Mouse (Mus musculus): Measurements from ENCODE around the gene Hecw2. TPM values are rescaled to one million over a fixed set of nuclear protein-coding genes. Genes with fewer than 3 reads are reported as not detected.

Hecw2 gene
- polyA plus RNA-seq, 1 experiment from 2014 or later, result 2.2 TPM

DNA sequence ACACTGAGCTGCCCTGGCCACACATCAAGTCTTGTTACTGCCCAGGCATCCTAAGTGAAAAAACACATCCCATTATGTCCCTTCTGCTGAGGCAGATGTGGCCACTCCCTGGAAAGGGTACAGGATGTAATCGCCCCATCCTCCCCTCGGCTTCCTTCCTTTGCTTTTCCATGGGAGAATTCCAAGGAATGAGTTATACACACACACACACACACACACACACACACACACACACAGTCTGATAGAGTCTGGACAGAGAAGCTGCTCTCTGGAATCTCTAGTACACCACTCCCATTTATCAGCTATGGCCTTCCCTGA lies 216.5 kb downstream of the Hecw2 start:
- TF ChIP-seq CTCF (IDR thresholded peaks at IDR 0.05), result no peak
- ChIA-PET CTCF (interaction anchor here (0.8 to 1.1 kb wide), 2 partner anchors 17 to 30 kb away, joined by 3 to 4 read pairs; no protein-coding TSS in a partner anchor), POLR2A (no interaction called here)
- ATAC-seq (no peak), DNase-seq (ENCODE audit: low read depth, low spot score) (no peak)
- H3K27me3 ChIP-seq, result no peaks in the 10 kb centered on the region
- in situ Hi-C loops (cut with MboI; ENCODE audit: low pct_unique_long_range_greater_than_20kb), result no loop called here

DNA sequence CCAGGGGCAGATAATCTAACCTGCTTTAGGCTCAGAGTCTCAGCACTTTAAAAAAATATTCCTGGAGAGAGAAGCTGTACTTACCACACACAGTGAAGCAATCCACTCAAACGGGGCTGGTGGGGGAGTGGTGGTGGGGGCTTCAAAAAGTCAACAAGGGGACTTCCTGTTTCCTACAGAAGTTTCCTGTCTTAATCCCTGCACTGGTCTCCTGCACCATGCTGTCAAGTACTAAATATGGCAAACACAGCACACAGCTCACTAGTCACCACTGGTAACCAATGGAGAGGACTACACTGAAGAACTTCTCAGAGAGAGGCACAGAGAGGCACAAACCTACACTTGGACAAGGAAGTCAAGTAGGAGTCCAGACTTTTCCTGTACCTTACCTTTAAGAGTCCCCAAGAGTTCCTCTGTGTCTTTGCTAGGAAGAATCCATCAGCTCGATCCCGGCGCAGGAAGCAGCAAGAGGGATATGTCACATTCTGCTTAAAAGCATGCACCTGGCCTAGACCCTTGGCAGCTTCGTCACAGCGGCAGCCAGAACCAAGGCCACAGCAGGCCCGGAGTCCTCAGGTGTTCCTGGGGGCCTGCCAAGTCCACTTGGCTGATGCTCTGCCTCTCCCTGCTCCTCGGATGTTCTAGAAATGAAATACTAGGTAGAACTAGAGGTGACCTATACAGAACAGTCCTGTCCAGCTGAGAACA lies 217.0 kb downstream of the Hecw2 start:
- in situ Hi-C loops (cut with MboI; ENCODE audit: low pct_unique_long_range_greater_than_20kb), result no loop called here
- ChIA-PET POLR2A (no interaction called here), CTCF (interaction anchor here (1.4 kb wide), 1 partner anchor 10 kb away, joined by 3 read pairs; no protein-coding TSS in a partner anchor)
- no peak for ATAC-seq
- no peak for TF ChIP-seq CTCF (IDR thresholded peaks at IDR 0.05)
- DNase-seq (ENCODE audit: low read depth, low spot score), result no peak
- H3K27me3 ChIP-seq, result no peaks in the 10 kb centered on the region

- TF ChIP-seq CTCF (IDR thresholded peaks at IDR 0.05), result no peak
- DNase-seq (ENCODE audit: low read depth, low spot score) (no peak), ATAC-seq (no peak)
- in situ Hi-C loops (cut with MboI; ENCODE audit: low pct_unique_long_range_greater_than_20kb), result no loop called here
- ChIA-PET CTCF (interaction anchor here (1.2 to 1.4 kb wide), 2 partner anchors 11 to 68 kb away, joined by 3 to 5 read pairs; no protein-coding TSS in a partner anchor), POLR2A (no interaction called here)
- no peaks in the 10 kb centered on the region for H3K27me3 ChIP-seq
These were observed 218.2 kb downstream of the Hecw2 start for GRCm38 (mm10) chr1:53976721-53977120.

DNA sequence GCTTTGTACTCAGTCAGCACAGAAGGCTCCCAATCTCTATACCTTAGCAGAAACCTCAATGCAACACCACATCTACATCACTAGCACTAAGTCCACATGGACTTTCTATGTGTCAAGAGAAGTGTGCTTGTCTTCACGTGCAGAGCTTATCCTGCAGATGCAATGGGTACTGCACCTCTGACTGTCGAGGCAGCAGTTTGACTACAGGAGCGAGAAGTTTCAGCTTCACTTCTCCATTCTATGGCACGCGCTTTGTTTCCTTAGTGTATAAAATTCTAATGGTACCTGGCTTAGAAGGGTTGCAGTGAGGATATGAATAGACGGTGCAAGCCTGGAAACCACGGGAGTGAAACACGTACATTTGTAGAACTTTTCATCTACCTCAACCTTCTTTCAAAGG lies 218.9 kb downstream of the Hecw2 start:
- ChIA-PET CTCF (interaction anchor here (1.2 kb wide), 1 partner anchor 67 kb away, joined by 5 read pairs; no protein-coding TSS in a partner anchor), POLR2A (interaction anchor here (0.6 kb wide), 1 partner anchor 300 kb away, joined by 3 read pairs; no protein-coding TSS in a partner anchor)
- DNase-seq (ENCODE audit: low read depth, low spot score) (no peak), ATAC-seq (no peak)
- in situ Hi-C loops (cut with MboI; ENCODE audit: low pct_unique_long_range_greater_than_20kb), result no loop called here
- TF ChIP-seq CTCF (IDR thresholded peaks at IDR 0.05), result no peak
- H3K27me3 ChIP-seq, result no peaks in the 10 kb centered on the region

DNA sequence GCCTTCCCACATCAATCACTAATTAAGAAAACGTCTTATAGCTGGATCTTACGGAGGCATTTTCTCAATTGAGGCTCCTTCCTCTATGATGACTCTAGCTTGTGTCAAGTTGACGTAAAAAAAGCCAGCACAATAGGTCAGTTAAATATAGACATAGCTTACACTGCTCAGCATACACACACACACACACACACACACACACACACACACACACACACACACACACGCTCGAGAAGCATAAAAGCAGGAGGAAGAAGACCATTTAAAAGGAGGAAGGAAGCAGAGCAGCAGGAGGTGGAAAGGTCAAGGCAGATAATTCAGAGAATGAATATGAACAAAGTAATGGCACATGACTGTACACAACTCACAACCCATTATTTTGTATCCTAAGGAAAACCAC lies 220.0 kb downstream of the Hecw2 start:
- CTCF ChIA-PET, result no interaction called here
- ATAC-seq (no peak), DNase-seq (ENCODE audit: low read depth, low spot score) (no peak)
- in situ Hi-C loops (cut with MboI; ENCODE audit: low pct_unique_long_range_greater_than_20kb), result no loop called here
- POLR2A ChIA-PET, result no interaction called here
- H3K27me3 ChIP-seq, result no peaks in the 10 kb centered on the region
- TF ChIP-seq CTCF (IDR thresholded peaks at IDR 0.05), result no peak

GRCm38 (mm10) chr1:53970326-53970977 lies 224.5 kb downstream of the Hecw2 start:
- TF ChIP-seq CTCF (IDR thresholded peaks at IDR 0.05), result no peak
- in situ Hi-C loops (cut with MboI; ENCODE audit: low pct_unique_long_range_greater_than_20kb), result no loop called here
- no peak for DNase-seq (ENCODE audit: low read depth, low spot score)
- H3K27me3 ChIP-seq, result no peaks in the 10 kb centered on the region
- CTCF ChIA-PET, result no interaction called here
- POLR2A ChIA-PET, result no interaction called here
- ATAC-seq, result no peak

GRCm38 (mm10) chr1:53952395-53952794 lies 242.6 kb downstream of the Hecw2 start:
- H3K27me3 ChIP-seq, result peaks cover 23% of the 10 kb centered on the region
- POLR2A ChIA-PET, result interaction anchor here (0.6 kb wide), 1 partner anchor 1600 kb away, joined by 7 read pairs; no protein-coding TSS in a partner anchor
- ATAC-seq (no peak), DNase-seq (ENCODE audit: low read depth, low spot score) (no peak)
- no peak for TF ChIP-seq CTCF (IDR thresholded peaks at IDR 0.05)
- CTCF ChIA-PET, result no interaction called here
- in situ Hi-C loops (cut with MboI; ENCODE audit: low pct_unique_long_range_greater_than_20kb), result no loop called here

- no peak for TF ChIP-seq CTCF (IDR thresholded peaks at IDR 0.05)
- ChIA-PET CTCF (no interaction called here), POLR2A (no interaction called here)
- no peak for ATAC-seq
- in situ Hi-C loops (cut with MboI; ENCODE audit: low pct_unique_long_range_greater_than_20kb), result loop anchor here (25.0 kb wide), 1 partner anchor 884 kb away; the partner anchor contains the start of gene Mstn
- DNase-seq (ENCODE audit: low read depth, low spot score), result no peak
- H3K27me3 ChIP-seq, result peaks cover 17% of the 10 kb centered on the region
These were observed 249.2 kb downstream of the Hecw2 start for GRCm38 (mm10) chr1:53945815-53946214.

- no peak for TF ChIP-seq CTCF (IDR thresholded peaks at IDR 0.05)
- H3K27me3 ChIP-seq, result peaks cover under 1% of the 10 kb centered on the region
- ChIA-PET CTCF (interaction anchor here (0.9 to 1.1 kb wide), 2 partner anchors 9 to 13 kb away, joined by 3 read pairs; no protein-coding TSS in a partner anchor), POLR2A (no interaction called here)
- no peak for DNase-seq (ENCODE audit: low read depth, low spot score)
- in situ Hi-C loops (cut with MboI; ENCODE audit: low pct_unique_long_range_greater_than_20kb), result loop anchor here (25.0 kb wide), 1 partner anchor 880 kb away; the partner anchor contains the start of gene Mstn
- no peak for ATAC-seq
These were observed 252.5 kb downstream of the Hecw2 start for GRCm38 (mm10) chr1:53942468-53942867.

DNA sequence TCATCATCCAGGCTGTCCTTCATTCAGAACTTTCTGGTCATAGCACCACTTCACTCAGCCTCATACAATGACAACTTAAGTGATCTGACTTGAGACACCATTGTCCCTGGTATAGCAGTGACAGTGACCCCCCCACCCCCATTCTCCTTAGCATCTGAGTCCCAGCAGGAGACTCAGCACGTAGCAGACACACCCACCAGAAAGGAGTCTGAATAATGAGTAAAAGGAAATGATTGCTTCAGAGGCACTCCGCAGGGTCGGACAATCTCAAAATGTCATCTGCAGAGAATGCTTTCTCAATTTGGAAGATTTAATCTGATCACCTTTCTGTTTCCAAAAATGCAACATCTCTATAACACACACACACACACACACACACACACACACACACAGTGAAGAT lies 253.4 kb downstream of the Hecw2 start:
- POLR2A ChIA-PET, result interaction anchor here (0.6 kb wide), 1 partner anchor 1916 kb away, joined by 5 read pairs; no protein-coding TSS in a partner anchor
- no peak for TF ChIP-seq CTCF (IDR thresholded peaks at IDR 0.05)
- DNase-seq (ENCODE audit: low read depth, low spot score) (no peak), ATAC-seq (no peak)
- in situ Hi-C loops (cut with MboI; ENCODE audit: low pct_unique_long_range_greater_than_20kb), result loop anchor here (25.0 kb wide), 1 partner anchor 879 kb away; the partner anchor contains the start of gene Mstn
- H3K27me3 ChIP-seq, result no peaks in the 10 kb centered on the region
- CTCF ChIA-PET, result interaction anchor here (0.9 kb wide), 1 partner anchor 12 kb away, joined by 3 read pairs; no protein-coding TSS in a partner anchor
